Mouse (Mus musculus) brain, embryonic 14.5 days (tissue): ENCODE data around the gene Arhgef1.

Experiments used
- CTCF ChIP-seq: fragments of 200-500 bp; IDR thresholded peaks from 2 replicates; pipeline ENCODE4 v1.5.1; 2012; ENCODE audit warnings: inconsistent platforms, mild to moderate bottlenecking, moderate library complexity, borderline replicate concordance; ENCODE audit not compliant: insufficient read depth, insufficient read length; ENCODE audit errors: extremely low read depth
- POLR2A ChIP-seq: fragments of 200-500 bp; IDR thresholded peaks from 2 replicates; pipeline ENCODE4 v1.6.1; 2012; ENCODE audit warnings: mild to moderate bottlenecking, inconsistent platforms, borderline replicate concordance; ENCODE audit not compliant: poor library complexity, insufficient read depth, insufficient read length, severe bottlenecking; ENCODE audit errors: extremely low read depth

DNA sequence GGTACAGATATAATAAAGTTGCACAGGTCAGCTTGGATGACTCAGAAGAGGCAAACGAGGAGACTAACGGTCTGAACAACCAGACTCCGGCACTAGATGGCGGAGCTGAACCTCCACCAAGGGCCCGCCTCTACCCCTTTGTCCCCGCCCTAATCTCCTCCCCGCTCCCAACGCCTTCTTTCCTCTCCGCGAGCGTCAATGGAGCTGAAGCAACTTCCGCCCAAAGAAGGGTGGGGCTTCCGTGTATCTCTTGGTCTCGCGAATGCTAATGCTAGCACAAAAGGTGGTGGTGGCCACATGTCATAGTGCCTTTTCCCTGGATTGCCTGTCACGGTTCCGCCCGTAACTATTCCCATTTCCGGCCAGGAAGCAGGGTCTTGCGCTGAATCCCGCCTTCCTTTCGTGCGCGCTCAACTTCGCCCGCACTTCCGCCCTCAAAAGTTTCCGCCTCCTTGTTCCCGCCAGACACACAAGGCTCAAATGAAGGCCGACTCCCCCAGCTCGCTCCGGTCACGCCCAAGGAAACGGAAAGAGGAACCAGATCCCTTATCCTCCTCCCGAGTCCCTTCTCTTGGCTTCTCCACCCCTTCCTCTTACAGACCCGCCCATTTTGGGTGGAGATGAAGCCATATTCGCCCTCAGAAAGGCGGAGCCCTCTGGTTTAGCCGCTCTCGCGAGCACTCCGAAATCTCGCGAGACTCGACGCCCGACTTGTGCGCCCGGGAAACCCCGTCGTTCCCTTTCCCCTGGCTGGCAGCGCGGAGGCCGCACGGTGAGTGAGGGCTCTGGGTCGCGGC, 18.6 kb upstream of the Arhgef1 start, which contains the start of gene Rps19:
- TF ChIP-seq POLR2A, result peak; percentile 82
- peak; percentile 62 for TF ChIP-seq CTCF
